Mouse (Mus musculus) spleen, adult 18-20 months (tissue): ENCODE results near the gene Dmxl2.

ENCODE experiments used
- DNase-seq, 2 experiments: peaks; one replicate each; pipeline ENCODE4 v3.0.0; 2022; ENCODE audit warnings: mixed read lengths in 2 of 2

Dmxl2 gene

GRCm38 (mm10) chr9:54501453-54502110 lies at the start of gene Dmxl2:
Gene Dmxl2, minus strand, starts transcription at chr9:54501626.
- peak; percentile 42 to 60 for DNase-seq

DNA sequence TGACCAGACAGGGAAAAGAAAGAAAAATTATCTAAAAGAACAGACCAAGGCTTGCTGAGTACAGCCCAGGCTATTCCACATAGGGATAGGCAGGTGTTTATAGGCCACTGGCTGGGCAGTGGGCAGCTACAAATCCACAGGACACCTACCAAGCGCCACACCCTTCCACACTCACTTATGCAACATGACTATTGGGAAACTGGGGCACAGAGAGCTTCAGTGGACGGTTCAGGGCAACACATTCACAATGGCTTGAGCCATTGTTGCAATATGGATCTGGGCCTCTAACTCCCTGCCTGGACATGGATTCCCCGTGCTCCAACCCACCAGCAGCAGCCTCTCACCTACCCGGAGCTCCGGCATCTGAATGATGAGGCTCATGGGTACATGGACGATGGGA lies 48.0 kb upstream of the Dmxl2 start:
- no peak for DNase-seq

DNA sequence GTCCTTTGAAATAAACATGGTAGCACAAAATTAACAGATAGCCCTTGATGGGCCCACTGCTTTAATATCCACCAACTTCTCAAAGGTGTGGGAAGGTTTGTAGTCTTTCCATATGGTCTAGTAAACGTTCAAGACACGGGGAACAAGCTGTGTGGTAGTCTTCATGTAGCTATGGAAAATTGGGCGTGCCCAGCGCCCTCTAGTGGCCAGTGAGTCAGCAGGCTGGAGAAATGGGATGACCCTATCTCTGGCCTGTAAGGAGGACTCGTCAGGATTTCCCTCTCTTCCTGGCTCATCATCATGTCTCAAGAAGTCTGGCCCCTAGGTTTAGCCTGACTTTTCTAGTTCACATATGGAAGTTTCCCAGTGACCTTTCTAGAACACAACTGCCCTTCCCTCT lies 46.1 kb upstream of the Dmxl2 start:
- DNase-seq = peak in 1 of 2 experiments; percentile 59

DNA sequence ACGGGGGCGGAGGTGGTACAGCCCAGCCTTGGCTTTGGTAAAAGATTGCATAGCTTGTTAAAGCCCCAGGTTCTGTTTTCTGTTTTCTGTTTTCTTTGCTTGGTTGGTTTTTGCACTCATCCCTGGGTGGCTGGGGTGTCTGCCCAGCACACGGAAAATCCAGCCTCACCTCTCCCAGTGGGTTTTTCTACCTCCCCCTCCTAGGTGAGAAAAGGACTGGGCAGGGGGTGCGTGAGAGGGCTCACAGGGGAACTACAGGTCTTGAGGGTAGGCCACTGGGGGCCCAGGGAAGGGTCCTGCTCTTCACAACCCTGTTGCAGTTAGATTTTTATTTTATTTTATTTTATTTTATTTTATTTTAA lies 43.5 kb upstream of the Dmxl2 start:
- DNase-seq = no peak

DNA sequence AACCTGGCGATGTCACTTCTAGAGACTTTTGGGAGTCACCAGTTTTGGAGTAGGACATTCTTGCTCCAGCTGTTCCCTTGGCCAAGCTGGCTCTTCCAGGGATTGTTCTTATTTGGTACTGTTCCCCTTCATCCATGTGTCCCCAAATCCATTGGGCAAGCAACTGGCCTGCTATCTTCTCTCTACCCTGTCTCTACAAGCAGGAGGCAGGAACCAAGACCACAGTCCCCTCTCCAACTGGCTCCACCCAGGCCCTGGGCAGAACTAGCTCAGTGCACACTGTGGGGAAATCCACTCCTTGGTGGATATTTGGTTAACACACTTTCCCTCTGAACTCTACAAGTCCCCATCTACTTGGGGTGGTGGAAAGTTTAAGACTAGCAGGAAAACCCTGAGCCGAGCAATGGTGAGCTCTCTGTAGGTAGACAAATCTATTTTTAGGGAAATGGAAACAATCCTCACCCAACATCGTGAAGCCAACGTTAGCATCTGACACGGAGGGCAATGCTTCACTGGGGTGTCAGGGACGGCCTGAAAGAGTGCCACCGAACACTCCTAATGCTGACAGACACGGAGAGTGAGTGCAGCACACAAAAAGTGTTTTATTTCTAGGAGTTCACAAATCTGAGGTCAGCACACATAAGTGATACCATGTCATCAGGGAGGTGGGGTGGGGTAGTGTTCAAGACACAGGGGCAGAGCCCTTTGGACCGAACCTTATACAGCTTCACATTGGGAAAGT lies 43.0 kb upstream of the Dmxl2 start:
- DNase-seq = no peak

DNA sequence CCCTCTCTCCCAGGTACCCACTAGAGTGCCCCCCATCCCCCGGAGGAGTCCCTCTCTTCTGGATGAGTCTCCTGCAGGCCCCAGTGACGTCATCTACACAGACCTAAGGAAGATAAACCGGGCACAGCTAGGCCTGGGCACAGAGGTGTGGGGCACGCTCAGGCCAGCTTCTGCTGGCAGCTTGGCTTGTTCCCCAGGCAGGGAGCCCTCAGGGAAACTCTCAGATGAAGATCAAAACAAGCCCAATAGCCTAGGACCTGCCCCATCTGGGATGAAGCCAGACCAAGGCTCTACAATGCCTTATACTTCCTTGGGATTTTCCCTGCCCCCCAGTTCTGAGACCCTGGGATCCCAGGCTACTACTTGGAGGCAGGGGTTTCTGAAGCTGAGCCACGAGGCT lies 39.4 kb upstream of the Dmxl2 start:
- no peak for DNase-seq

DNA sequence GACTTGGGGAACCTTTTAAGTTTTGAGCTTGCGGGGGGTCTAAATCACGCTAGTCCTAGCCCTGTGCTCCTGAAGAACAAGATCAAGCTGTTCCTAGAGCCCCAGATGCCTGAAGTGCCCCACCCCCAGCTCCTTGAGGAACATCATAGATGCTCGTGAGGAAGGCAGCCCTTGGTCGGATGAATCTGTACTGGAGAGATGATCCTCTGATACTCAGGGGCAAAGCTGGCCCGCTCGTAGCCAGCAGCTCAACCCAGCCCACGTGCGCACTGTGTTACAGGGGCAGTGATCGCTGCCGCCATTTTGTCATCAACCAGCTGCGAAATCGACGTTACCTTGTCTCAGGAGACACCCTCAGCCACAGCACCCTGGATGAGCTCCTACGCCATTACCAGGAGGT lies 37.3 kb upstream of the Dmxl2 start, which contains the start of gene Sh2d7:
Sh2d7 (plus strand) TSS at position 301 of the 400 bp plus-strand sequence.
- no peak for DNase-seq

- no peak for DNase-seq
These were observed 36.8 kb upstream of the Dmxl2 start for GRCm38 (mm10) chr9:54538244-54538643.

GRCm38 (mm10) chr9:54537480-54537879 lies 36.1 kb upstream of the Dmxl2 start:
- no peak for DNase-seq

DNA sequence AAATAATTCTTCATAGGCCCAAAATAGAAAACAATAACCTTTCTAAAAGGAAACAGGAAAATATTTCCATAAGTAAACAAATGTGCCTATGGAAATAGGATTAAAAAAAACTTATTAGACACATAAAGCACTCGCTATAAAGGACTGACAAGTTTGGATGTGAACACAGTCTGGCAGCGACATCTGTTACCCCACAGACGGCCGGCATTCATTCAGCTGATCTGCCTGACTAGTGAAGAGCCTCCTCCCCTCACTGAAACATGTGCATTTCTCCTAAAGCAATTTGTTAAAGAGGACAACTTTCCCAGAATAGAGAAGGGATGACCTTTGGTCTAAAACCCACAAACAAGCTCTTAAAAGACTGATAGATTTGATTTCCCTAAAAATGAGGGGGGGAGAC lies 35.6 kb upstream of the Dmxl2 start:
- DNase-seq = no peak

DNA sequence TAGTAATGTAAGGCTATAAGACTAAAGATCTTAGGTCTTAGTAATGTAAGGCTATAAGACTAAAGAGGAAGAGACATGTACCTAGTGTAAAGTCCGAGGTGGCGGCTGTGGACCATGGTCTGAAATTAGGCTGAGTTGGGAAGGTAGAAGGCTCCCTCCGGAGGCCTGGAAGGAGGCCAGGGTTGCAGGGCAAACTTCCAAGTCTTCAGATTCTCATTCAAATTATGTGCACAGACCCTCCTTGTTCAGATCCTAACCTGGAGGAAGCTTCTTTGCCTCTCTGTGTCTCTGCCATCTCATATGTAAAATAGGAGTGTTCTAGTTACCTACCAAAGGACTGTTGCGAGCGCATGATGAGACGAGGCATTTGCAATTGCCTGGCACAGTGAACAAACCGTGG lies 34.8 kb upstream of the Dmxl2 start:
- DNase-seq = no peak

- DNase-seq = no peak
These were observed 32.5 kb upstream of the Dmxl2 start for GRCm38 (mm10) chr9:54533975-54534374.

DNA sequence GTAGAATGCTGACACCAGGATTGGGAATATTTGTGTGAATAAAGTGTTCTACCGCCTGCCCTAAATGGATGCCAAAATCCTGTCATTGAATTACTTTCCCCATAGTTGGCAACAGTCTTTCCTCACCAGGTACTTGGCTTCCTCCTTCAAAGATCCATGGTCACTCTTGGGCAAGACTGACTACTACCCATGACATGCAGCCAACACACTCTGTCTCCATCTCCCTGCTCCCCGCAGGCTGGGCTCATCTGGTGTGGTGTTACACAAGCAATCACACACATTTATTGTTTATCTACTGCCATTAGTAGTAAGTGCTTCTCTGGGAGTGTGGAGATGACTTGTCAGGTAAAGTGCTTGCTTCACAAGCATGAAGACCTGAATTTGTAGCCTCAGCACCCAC lies 31.5 kb upstream of the Dmxl2 start:
- DNase-seq = no peak

- no peak for DNase-seq
These were observed 30.0 kb upstream of the Dmxl2 start for GRCm38 (mm10) chr9:54531421-54531820.

DNA sequence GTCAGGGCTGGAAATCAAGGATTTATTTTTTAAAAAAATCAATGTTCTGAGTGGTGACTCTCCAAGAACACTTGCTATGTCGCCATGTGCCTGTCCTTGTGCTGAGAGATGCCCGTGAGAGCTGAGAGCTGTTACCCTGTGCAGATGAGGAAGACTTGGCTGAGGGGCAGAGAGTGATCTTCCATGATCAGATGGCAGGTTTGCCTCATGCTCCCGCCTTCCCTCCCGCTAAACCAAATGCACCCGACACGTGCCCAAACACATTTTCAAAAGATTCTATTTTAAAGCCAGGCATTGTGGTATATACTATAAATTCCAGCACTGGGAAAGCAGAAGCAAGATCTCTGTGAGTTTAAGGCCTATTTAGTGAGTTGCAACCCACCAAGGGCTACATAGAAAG lies 29.4 kb upstream of the Dmxl2 start:
- DNase-seq = no peak

DNA sequence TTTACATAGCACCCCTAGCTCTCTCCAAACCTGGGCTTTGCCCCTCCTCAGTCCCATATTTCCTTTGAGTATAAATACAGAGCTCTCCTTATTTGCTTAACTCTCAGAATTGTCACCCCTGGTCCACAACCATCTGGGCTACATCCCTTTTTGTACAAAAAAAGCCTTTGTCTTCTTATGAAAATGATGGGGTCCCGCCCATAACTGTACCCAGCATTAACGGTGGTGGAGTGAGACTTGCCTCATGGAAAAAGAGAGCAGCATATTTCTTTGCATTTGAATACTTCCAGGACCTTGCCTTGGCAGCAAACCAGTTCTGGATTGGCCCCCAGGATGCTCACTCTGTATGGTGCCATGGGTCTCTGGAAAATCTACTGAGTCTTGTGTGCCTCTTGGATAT lies 28.5 kb upstream of the Dmxl2 start:
- DNase-seq = no peak

DNA sequence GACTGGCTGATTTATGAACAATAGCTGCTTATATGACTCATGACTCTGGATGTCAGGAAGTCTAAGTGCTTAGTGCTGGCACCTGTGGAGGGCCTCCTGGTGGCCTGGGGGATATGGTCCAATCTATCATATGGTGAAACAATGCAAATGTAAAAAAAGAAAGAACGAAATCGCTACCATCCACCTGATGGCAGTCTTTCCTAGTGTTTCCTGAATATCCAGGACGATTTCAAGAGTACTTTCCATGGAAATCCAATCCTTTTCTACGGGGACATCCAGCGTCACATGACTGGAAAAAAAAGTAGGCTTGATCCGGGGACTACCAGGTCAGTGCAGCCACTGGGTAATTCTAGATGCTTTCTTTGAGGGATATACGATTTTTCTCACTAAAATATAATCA lies 26.3 kb upstream of the Dmxl2 start:
- DNase-seq = no peak

- DNase-seq = no peak
These were observed 18.9 kb upstream of the Dmxl2 start for GRCm38 (mm10) chr9:54520286-54520685.

- DNase-seq = no peak
These were observed 17.5 kb upstream of the Dmxl2 start for GRCm38 (mm10) chr9:54518921-54519320.

DNA sequence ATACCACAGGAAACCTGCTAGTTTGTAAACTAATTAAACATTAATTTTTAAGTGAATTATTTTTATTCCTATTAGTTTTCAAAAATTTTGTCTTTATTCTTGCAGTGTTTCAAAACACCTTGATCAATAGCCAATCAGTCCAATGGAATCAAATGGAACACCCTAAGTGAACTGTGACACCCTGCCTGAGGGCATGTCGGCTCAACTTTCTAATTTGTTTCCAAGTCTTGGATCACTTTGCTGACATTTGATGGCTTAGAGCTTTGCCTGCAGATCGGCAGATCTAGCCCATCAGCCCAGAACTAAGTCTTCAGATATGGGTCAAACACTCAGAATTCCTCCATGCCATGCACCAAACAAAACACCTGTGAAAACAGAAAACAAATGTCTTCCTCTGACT lies 14.6 kb upstream of the Dmxl2 start:
- no peak for DNase-seq

DNA sequence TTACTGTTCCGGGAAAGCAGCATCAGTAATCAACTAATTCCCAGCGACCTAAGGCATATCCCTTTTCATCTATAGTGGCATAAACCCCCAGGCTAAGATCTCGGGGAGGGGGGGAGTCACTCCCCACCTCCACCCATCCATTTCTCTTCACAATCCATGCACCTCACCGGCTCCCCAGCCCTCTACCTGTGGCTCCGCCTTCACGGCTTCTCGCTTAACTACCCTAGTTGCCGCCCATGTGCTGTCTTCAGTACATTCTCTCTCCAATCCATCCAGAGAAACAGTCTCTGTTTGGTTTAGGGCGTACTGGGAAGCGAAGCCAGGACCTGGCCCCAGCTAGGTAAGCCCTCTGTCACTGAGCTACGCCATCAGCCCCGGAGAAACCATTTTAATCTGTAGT lies 1.4 kb upstream of the Dmxl2 start:
- no peak for DNase-seq

- no peak for DNase-seq
These were observed 677 bp upstream of the Dmxl2 start for GRCm38 (mm10) chr9:54502111-54502495.

- DNase-seq = no peak
These were observed 484 bp downstream of the Dmxl2 start for GRCm38 (mm10) chr9:54500832-54501452.

GRCm38 (mm10) chr9:54499791-54500190 lies 1.6 kb downstream of the Dmxl2 start:
- no peak for DNase-seq
